Mouse (Mus musculus): Measurements from ENCODE around the gene Lix1l. TPM values are rescaled to one million over a fixed set of nuclear protein-coding genes. Genes with fewer than 3 reads are reported as not detected.
A peak's percentile ranks its signal among the peaks of the same experiment; 100 is the strongest.

Lix1l gene
- total and polyA plus RNA-seq, 2 experiments = 3.1 to 3.3 TPM

DNA sequence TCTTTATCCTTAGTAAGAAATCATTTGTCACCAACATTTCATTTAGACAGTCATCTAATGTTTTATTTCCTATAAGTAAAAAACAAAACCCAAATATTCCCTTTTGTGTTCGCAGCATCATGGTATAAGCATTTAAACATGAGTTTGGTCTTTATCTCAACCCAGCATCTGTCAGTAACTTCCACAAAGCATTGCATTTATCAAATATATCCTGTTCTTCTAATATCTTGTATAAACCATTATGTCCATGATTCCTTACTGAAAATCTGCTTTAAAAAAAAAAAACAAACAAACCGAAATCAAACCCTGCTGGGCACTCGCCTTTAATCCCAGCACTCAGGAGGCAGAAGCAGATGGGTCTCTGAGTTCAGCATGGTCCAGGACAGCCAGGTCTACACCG lies 5.7 kb downstream of the Lix1l start:
- 93% methylated on average over 4 of the region's 4 CpGs for WGBS
- H3K36me3 ChIP-seq (ENCODE audit: control insufficient read depth, insufficient read depth, low read length) = no peaks in the 10 kb centered on the region
- no peak for TF ChIP-seq POLR2A (IDR thresholded peaks at IDR 0.05; ENCODE audit: extremely low read depth, insufficient read depth, low read length)
- no peaks in the 10 kb centered on the region for H3K79me2 ChIP-seq (ENCODE audit: control insufficient read depth, insufficient read depth, low read length)
- no peaks in the 10 kb centered on the region for H3K27me3 ChIP-seq (ENCODE audit: control insufficient read depth, insufficient read depth, low read length)
- no peak overlapping the region for H3K9ac ChIP-seq (ENCODE audit: low read depth, low read length)
- no peak overlapping the region for H3K4me3 ChIP-seq (ENCODE audit: insufficient read depth, low read depth, low read length)
- no peak for DNase-seq (ENCODE audit: extremely low read depth, low read depth, low spot score)
- H3K27ac ChIP-seq (replicated peaks; ENCODE audit: insufficient read depth, low read depth, low read length) = no peak overlapping the region
- no peaks in the 10 kb centered on the region for H3K4me1 ChIP-seq (ENCODE audit: control insufficient read depth, insufficient read depth, low read length)

GRCm38 (mm10) chr3:96617941-96618340 lies 17.0 kb downstream of the Lix1l start:
- 93% methylated on average over 3 of the region's 3 CpGs for WGBS
- peaks cover 8% of the 10 kb centered on the region; the same call in 1 of the 2 replicates for H3K36me3 ChIP-seq (ENCODE audit: control insufficient read depth, insufficient read depth, low read length)
- H3K27me3 ChIP-seq (ENCODE audit: control insufficient read depth, insufficient read depth, low read length) = no peaks in the 10 kb centered on the region
- H3K9ac ChIP-seq (ENCODE audit: low read depth, low read length) = no peak overlapping the region
- no peak overlapping the region for H3K27ac ChIP-seq (replicated peaks; ENCODE audit: insufficient read depth, low read depth, low read length)
- TF ChIP-seq POLR2A (IDR thresholded peaks at IDR 0.05; ENCODE audit: extremely low read depth, insufficient read depth, low read length) = no peak
- no peak for TF ChIP-seq CTCF (IDR thresholded peaks at IDR 0.05; ENCODE audit: low read depth, low read length)
- DNase-seq (ENCODE audit: extremely low read depth, low read depth, low spot score) = no peak
- no peaks in the 10 kb centered on the region for H3K4me1 ChIP-seq (ENCODE audit: control insufficient read depth, insufficient read depth, low read length)
- H3K4me3 ChIP-seq (ENCODE audit: insufficient read depth, low read depth, low read length) = no peak overlapping the region
- no peaks in the 10 kb centered on the region for H3K79me2 ChIP-seq (ENCODE audit: control insufficient read depth, insufficient read depth, low read length)

- WGBS = 95% methylated on average over 4 of the region's 4 CpGs
- Histone ChIP-seq H3K9ac (ENCODE audit: low read depth, low read length) (no peak overlapping the region), H3K36me3 (ENCODE audit: control insufficient read depth, insufficient read depth, low read length) (peaks cover 14% of the 10 kb centered on the region; the same call in 1 of the 2 replicates), H3K79me2 (ENCODE audit: control insufficient read depth, insufficient read depth, low read length) (no peaks in the 10 kb centered on the region), H3K27ac (replicated peaks; ENCODE audit: insufficient read depth, low read depth, low read length) (no peak overlapping the region), H3K4me3 (ENCODE audit: insufficient read depth, low read depth, low read length) (no peak overlapping the region), H3K4me1 (ENCODE audit: control insufficient read depth, insufficient read depth, low read length) (no peaks in the 10 kb centered on the region), H3K27me3 (ENCODE audit: control insufficient read depth, insufficient read depth, low read length) (no peaks in the 10 kb centered on the region)
- no peak for DNase-seq (ENCODE audit: extremely low read depth, low read depth, low spot score)
- no peak for TF ChIP-seq CTCF (IDR thresholded peaks at IDR 0.05; ENCODE audit: low read depth, low read length)
Measured at GRCm38 (mm10) chr3:96623201-96623600, 22.3 kb downstream of the Lix1l start.

GRCm38 (mm10) chr3:96629729-96630600 lies 29.0 kb downstream of the Lix1l start, which contains the start of gene Rbm8a:
Gene Rbm8a, plus strand, starts transcription at chr3:96629933.
- H3K27me3 ChIP-seq (ENCODE audit: control insufficient read depth, insufficient read depth, low read length) = no peaks in the 10 kb centered on the region
- H3K79me2 ChIP-seq (ENCODE audit: control insufficient read depth, insufficient read depth, low read length) = no peaks in the 10 kb centered on the region; the same call in 1 of the 2 replicates
- peak within 1 kb of the TSS; percentile 89 for H3K27ac ChIP-seq (replicated peaks; ENCODE audit: insufficient read depth, low read depth, low read length)
- H3K4me3 ChIP-seq (ENCODE audit: insufficient read depth, low read depth, low read length) = peak within 1 kb of the TSS; percentile 79
- TF ChIP-seq CTCF (IDR thresholded peaks at IDR 0.05; ENCODE audit: low read depth, low read length) = no peak
- TF ChIP-seq POLR2A (IDR thresholded peaks at IDR 0.05; ENCODE audit: extremely low read depth, insufficient read depth, low read length) = peak; percentile 74; the same call in 1 of the 2 replicates
- WGBS = under 1% methylated on average over 48 of the region's 48 CpGs
- peaks cover 14% of the 10 kb centered on the region; the same call in 1 of the 2 replicates for H3K36me3 ChIP-seq (ENCODE audit: control insufficient read depth, insufficient read depth, low read length)
- peak; percentile 95 for DNase-seq (ENCODE audit: extremely low read depth, low read depth, low spot score)
- H3K4me1 ChIP-seq (ENCODE audit: control insufficient read depth, insufficient read depth, low read length) = peaks cover 3% of the 10 kb centered on the region
- H3K9ac ChIP-seq (ENCODE audit: low read depth, low read length) = peak within 1 kb of the TSS; percentile 85

- H3K27ac ChIP-seq (replicated peaks; ENCODE audit: insufficient read depth, low read depth, low read length) = no peak overlapping the region
- DNase-seq (ENCODE audit: extremely low read depth, low read depth, low spot score) = no peak
- H3K9ac ChIP-seq (ENCODE audit: low read depth, low read length) = no peak overlapping the region
- H3K4me3 ChIP-seq (ENCODE audit: insufficient read depth, low read depth, low read length) = no peak overlapping the region
- peaks cover 12% of the 10 kb centered on the region for H3K4me1 ChIP-seq (ENCODE audit: control insufficient read depth, insufficient read depth, low read length)
- peaks cover 14% of the 10 kb centered on the region; the same call in 1 of the 2 replicates for H3K36me3 ChIP-seq (ENCODE audit: control insufficient read depth, insufficient read depth, low read length)
- no peak for TF ChIP-seq CTCF (IDR thresholded peaks at IDR 0.05; ENCODE audit: low read depth, low read length)
- no peak for TF ChIP-seq POLR2A (IDR thresholded peaks at IDR 0.05; ENCODE audit: extremely low read depth, insufficient read depth, low read length)
- H3K27me3 ChIP-seq (ENCODE audit: control insufficient read depth, insufficient read depth, low read length) = no peaks in the 10 kb centered on the region
- peaks cover 4% of the 10 kb centered on the region; the same call in 1 of the 2 replicates for H3K79me2 ChIP-seq (ENCODE audit: control insufficient read depth, insufficient read depth, low read length)
Measured at GRCm38 (mm10) chr3:96632058-96632457, 31.1 kb downstream of the Lix1l start.

DNA sequence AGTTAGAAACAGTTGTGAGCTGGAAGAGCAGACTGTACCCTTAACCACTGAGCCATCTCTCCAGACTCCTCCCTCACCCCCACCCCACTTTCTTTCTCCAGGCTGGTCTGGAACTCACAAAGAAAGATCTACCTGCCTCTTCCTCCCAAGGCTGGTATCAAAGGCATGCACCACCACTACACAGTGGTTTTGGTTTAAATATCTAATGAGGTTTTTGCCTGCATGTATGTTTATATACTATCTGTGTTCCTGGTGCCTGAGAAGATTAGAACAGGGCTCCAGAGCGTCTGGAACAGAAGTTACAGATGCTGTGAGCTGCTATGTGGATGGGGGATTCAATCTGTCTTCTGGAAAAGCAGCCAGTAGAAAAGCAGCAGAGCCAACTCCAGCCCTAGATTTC lies 33.1 kb downstream of the Lix1l start:
- H3K9ac ChIP-seq (ENCODE audit: low read depth, low read length) = no peak overlapping the region
- TF ChIP-seq POLR2A (IDR thresholded peaks at IDR 0.05; ENCODE audit: extremely low read depth, insufficient read depth, low read length) (no peak), CTCF (IDR thresholded peaks at IDR 0.05; ENCODE audit: low read depth, low read length) (no peak)
- WGBS = 91% methylated on average over 1 of the region's 1 CpGs
- peaks cover 20% of the 10 kb centered on the region; the same call in 1 of the 2 replicates for H3K36me3 ChIP-seq (ENCODE audit: control insufficient read depth, insufficient read depth, low read length)
- DNase-seq (ENCODE audit: extremely low read depth, low read depth, low spot score) = no peak
- H3K4me1 ChIP-seq (ENCODE audit: control insufficient read depth, insufficient read depth, low read length) = peaks cover 14% of the 10 kb centered on the region
- no peak overlapping the region for H3K27ac ChIP-seq (replicated peaks; ENCODE audit: insufficient read depth, low read depth, low read length)
- H3K27me3 ChIP-seq (ENCODE audit: control insufficient read depth, insufficient read depth, low read length) = no peaks in the 10 kb centered on the region
- H3K79me2 ChIP-seq (ENCODE audit: control insufficient read depth, insufficient read depth, low read length) = peaks cover 4% of the 10 kb centered on the region; the same call in 1 of the 2 replicates
- no peak overlapping the region for H3K4me3 ChIP-seq (ENCODE audit: insufficient read depth, low read depth, low read length)

All from liver, adult 2 months (tissue).